Mouse (Mus musculus): ENCODE results near the gene Slc22a14.

GRCm38 (mm10) chr9:119158861-119159260 lies 206.5 kb downstream of the Slc22a14 start, which contains the start of gene Gm47289:
- TF ChIP-seq CHD2 (IDR thresholded peaks at IDR 0.05; ENCODE audit: low read depth, low read length) = no peak
- no peak for TF ChIP-seq HCFC1 (IDR thresholded peaks at IDR 0.05; ENCODE audit: borderline replicate concordance, insufficient read depth, low read length)
